Mouse (Mus musculus) cerebellum, adult (tissue): Measurements from ENCODE around the gene Ubap1.

Source experiments
- ATAC-seq: cut with Nextera tagmentation; 2 replicates; pipeline ENCODE4 v1.9.2; 2017; ENCODE audit warnings: mild to moderate bottlenecking, moderate library complexity, mixed read lengths; ENCODE audit not compliant: insufficient number of reproducible peaks, low FRiP score, low TSS enrichment

Gene Ubap1

GRCm38 (mm10) chr4:41352758-41353157 lies 4.0 kb downstream of the Ubap1 start:
- no peak for ATAC-seq

- no peak for ATAC-seq
These were observed 4.5 kb downstream of the Ubap1 start for GRCm38 (mm10) chr4:41353265-41353664.

GRCm38 (mm10) chr4:41357154-41357553 lies 8.4 kb downstream of the Ubap1 start:
- ATAC-seq: no peak

- no peak for ATAC-seq
These were observed 9.9 kb downstream of the Ubap1 start for GRCm38 (mm10) chr4:41358669-41359068.

- ATAC-seq: no peak
These were observed 10.6 kb downstream of the Ubap1 start for GRCm38 (mm10) chr4:41359358-41359757.

GRCm38 (mm10) chr4:41361059-41361458 lies 12.3 kb downstream of the Ubap1 start:
- ATAC-seq: no peak

- ATAC-seq: no peak
These were observed 19.4 kb downstream of the Ubap1 start for GRCm38 (mm10) chr4:41368198-41368597.

- ATAC-seq: no peak
These were observed 21.1 kb downstream of the Ubap1 start for GRCm38 (mm10) chr4:41369702-41370437.

GRCm38 (mm10) chr4:41377567-41377966 lies 28.8 kb downstream of the Ubap1 start:
- no peak for ATAC-seq

- no peak for ATAC-seq
These were observed 32.6 kb downstream of the Ubap1 start for GRCm38 (mm10) chr4:41381213-41381950.

GRCm38 (mm10) chr4:41386412-41386975 lies 37.7 kb downstream of the Ubap1 start:
- no peak for ATAC-seq

- no peak for ATAC-seq
These were observed 39.1 kb downstream of the Ubap1 start for GRCm38 (mm10) chr4:41387755-41388469.

GRCm38 (mm10) chr4:41388616-41389015 lies 39.8 kb downstream of the Ubap1 start:
- no peak for ATAC-seq

- no peak for ATAC-seq
These were observed 40.4 kb downstream of the Ubap1 start for GRCm38 (mm10) chr4:41389240-41389639.

GRCm38 (mm10) chr4:41390122-41390521 lies 41.3 kb downstream of the Ubap1 start:
- ATAC-seq: peak; percentile 81

GRCm38 (mm10) chr4:41391015-41391414 lies 42.2 kb downstream of the Ubap1 start:
- no peak for ATAC-seq

- no peak for ATAC-seq
These were observed 45.9 kb downstream of the Ubap1 start for GRCm38 (mm10) chr4:41394651-41395050.

GRCm38 (mm10) chr4:41398353-41398752 lies 49.6 kb downstream of the Ubap1 start:
- ATAC-seq: no peak

GRCm38 (mm10) chr4:41399904-41400303 lies 51.1 kb downstream of the Ubap1 start:
- no peak for ATAC-seq

GRCm38 (mm10) chr4:41401167-41401566 lies 52.4 kb downstream of the Ubap1 start:
- ATAC-seq: no peak

GRCm38 (mm10) chr4:41401573-41401972 lies 52.8 kb downstream of the Ubap1 start:
- no peak for ATAC-seq
